Mouse (Mus musculus) heart, postnatal 0 days (tissue): ENCODE measurements at regions not wholly inside any gene's neighbourhood (a gene's known extent, or its start where the extent isn't known, plus 50 kb on each side); places are given as distances from the start of the nearest gene placed in this dataset.

Source experiments
- ATAC-seq: fragments of 200-750 bp; cut with Nextera tagmentation; 2 replicates; pipeline ENCODE4 v1.8.0; 2017; ENCODE audit warnings: low read depth, moderate number of reproducible peaks, moderate library complexity; ENCODE audit not compliant: insufficient read depth
- DNase-seq: peaks from one replicate; pipeline ENCODE4 v3.0.0-alpha.2; 2016; ENCODE audit warnings: low spot score
- H3K27ac ChIP-seq: fragments of 300-500 bp; sonication (generic); 2 replicates; pipeline ENCODE4 v1.5.1; 2014; ENCODE audit warnings: low read depth, mild to moderate bottlenecking
- H3K27me3 ChIP-seq: fragments of 300-500 bp; sonication (generic); 2 replicates; pipeline ENCODE4 v1.6.1; 2014; ENCODE audit warnings: low read length, mixed read lengths; ENCODE audit not compliant: control insufficient read depth, insufficient read depth
- H3K36me3 ChIP-seq: fragments of 300-500 bp; sonication (generic); replicated peaks from 2 replicates; pipeline ENCODE4 v1.6.1; 2014; ENCODE audit warnings: low read length, mixed read lengths; ENCODE audit not compliant: control insufficient read depth, insufficient read depth
- H3K4me1 ChIP-seq: fragments of 300-500 bp; sonication (generic); 2 replicates; pipeline ENCODE4 v1.6.1; 2014; ENCODE audit warnings: antibody characterized with exemption; ENCODE audit not compliant: control insufficient read depth, insufficient read depth
- H3K4me2 ChIP-seq: fragments of 300-500 bp; sonication (generic); 2 replicates; pipeline ENCODE4 v1.6.1; 2014; ENCODE audit warnings: low read depth, mild to moderate bottlenecking, low read length, moderate library complexity
- H3K4me3 ChIP-seq: fragments of 300-500 bp; sonication (generic); 2 replicates; pipeline ENCODE4 v1.5.1; 2014; ENCODE audit warnings: low read depth, low read length
- H3K9ac ChIP-seq: fragments of 300-500 bp; sonication (generic); replicated peaks from 2 replicates; pipeline ENCODE4 v1.6.1; 2014; ENCODE audit warnings: low read depth, low read length, mixed read lengths
- H3K9me3 ChIP-seq: fragments of 300-500 bp; sonication (generic); replicated peaks from 2 replicates; pipeline ENCODE4 v1.6.1; 2016; ENCODE audit warnings: low read length; ENCODE audit not compliant: control insufficient read depth
- CTCF ChIP-seq: IDR thresholded peaks from 2 replicates; pipeline ENCODE4 v1.5.1; 2016; ENCODE audit warnings: antibody characterized with exemption, control low read depth, low read depth
- EP300 ChIP-seq: IDR thresholded peaks from 2 replicates; pipeline ENCODE4 v1.6.1; 2016; ENCODE audit warnings: antibody characterized with exemption, low read depth
- WGBS: fragments of 180-500 bp; shearing (Covaris S2); extraction: QIAGEN DNeasy Blood & Tissue Kit; methylation state at CpG from one replicate; pipeline ENCODE4 v1.1.7; 2014; 5-methylcytosine and 5-hydroxymethylcytosine counted together

- TF ChIP-seq EP300: no peak
- no peak for TF ChIP-seq CTCF
- ATAC-seq (no peak), DNase-seq (no peak)
- H3K27me3 ChIP-seq: 0 out of 2 replicates have a peak, but pooled peaks cover 3% of the 10 kb centered on the region
- H3K9me3 ChIP-seq: no peaks in the 10 kb centered on the region
- no peak overlapping the region for H3K4me3 ChIP-seq
- H3K4me1 ChIP-seq: no peaks in the 10 kb centered on the region
- no peaks in the 10 kb centered on the region for H3K36me3 ChIP-seq
- H3K9ac ChIP-seq: no peak overlapping the region
- 45% methylated on average over 4 of the region's 4 CpGs for WGBS
- no peak overlapping the region for H3K27ac ChIP-seq
- no peak overlapping the region for H3K4me2 ChIP-seq
These were observed 146.3 kb upstream of the Tbx3 start for GRCm38 (mm10) chr5:119524171-119524570.

GRCm38 (mm10) chr5:119525960-119526359 is 144.5 kb upstream of the Tbx3 start:
- no peaks in the 10 kb centered on the region for H3K4me1 ChIP-seq
- no peak overlapping the region for H3K4me2 ChIP-seq
- H3K27me3 ChIP-seq: 0 out of 2 replicates have a peak, but pooled peaks cover 3% of the 10 kb centered on the region
- H3K36me3 ChIP-seq: no peaks in the 10 kb centered on the region
- no peak for DNase-seq
- no peak for TF ChIP-seq EP300
- TF ChIP-seq CTCF: no peak
- H3K4me3 ChIP-seq: no peak overlapping the region
- no peaks in the 10 kb centered on the region for H3K9me3 ChIP-seq
- H3K27ac ChIP-seq: no peak overlapping the region
- no peak for ATAC-seq
- 52% methylated on average over 5 of the region's 5 CpGs for WGBS
- H3K9ac ChIP-seq: no peak overlapping the region

- ATAC-seq (no peak), DNase-seq (no peak)
- Histone ChIP-seq H3K27me3 (0 out of 2 replicates have a peak, but pooled peaks cover 2% of the 10 kb centered on the region), H3K9me3 (no peaks in the 10 kb centered on the region), H3K4me1 (no peaks in the 10 kb centered on the region), H3K4me3 (no peak overlapping the region), H3K36me3 (no peaks in the 10 kb centered on the region), H3K27ac (no peak overlapping the region), H3K4me2 (no peak overlapping the region), H3K9ac (no peak overlapping the region)
- TF ChIP-seq CTCF (no peak), EP300 (no peak)
- WGBS: 64% methylated on average over 8 of the region's 8 CpGs
These were observed 140.5 kb upstream of the Tbx3 start for GRCm38 (mm10) chr5:119530009-119530408.

DNA sequence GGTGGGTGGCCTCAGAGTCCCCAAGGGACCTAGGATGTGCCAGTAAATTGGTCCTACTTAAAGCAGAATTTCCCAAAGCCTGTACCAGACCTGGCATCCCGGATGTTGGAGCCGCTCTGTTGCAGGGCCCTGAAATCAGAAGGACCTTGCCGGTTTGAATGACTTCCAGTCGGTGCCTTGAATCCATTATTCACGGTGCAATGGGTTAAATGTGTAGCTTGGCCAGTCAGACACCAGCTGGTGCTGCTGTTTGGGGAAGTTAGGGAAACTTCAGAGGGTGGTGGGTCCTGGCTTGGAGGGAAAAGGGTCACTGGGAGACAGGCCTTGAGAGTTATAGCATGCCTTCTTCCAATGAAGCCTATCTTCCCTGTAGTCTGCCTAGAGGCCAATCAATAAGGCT is 135.5 kb upstream of the Tbx3 start:
- Histone ChIP-seq H3K4me1 (no peaks in the 10 kb centered on the region), H3K4me2 (no peak overlapping the region), H3K9me3 (no peaks in the 10 kb centered on the region), H3K4me3 (no peak overlapping the region), H3K27me3 (0 out of 2 replicates have a peak, but pooled peaks cover 2% of the 10 kb centered on the region), H3K9ac (no peak overlapping the region), H3K36me3 (no peaks in the 10 kb centered on the region), H3K27ac (no peak overlapping the region)
- DNase-seq (no peak), ATAC-seq (no peak)
- no peak for TF ChIP-seq EP300
- 79% methylated on average over 5 of the region's 5 CpGs for WGBS

- Histone ChIP-seq H3K27me3 (peaks cover 15% of the 10 kb centered on the region; the same call in 1 of the 2 replicates), H3K27ac (no peak overlapping the region), H3K36me3 (no peaks in the 10 kb centered on the region), H3K4me2 (no peak overlapping the region), H3K9ac (no peak overlapping the region), H3K4me1 (no peaks in the 10 kb centered on the region), H3K4me3 (no peak overlapping the region), H3K9me3 (no peaks in the 10 kb centered on the region)
- 82% methylated on average over 11 of the region's 11 CpGs for WGBS
- no peak for ATAC-seq
- TF ChIP-seq EP300 (no peak), CTCF (no peak)
- no peak for DNase-seq
These were observed 127.6 kb upstream of the Tbx3 start for GRCm38 (mm10) chr5:119542836-119543235.

DNA sequence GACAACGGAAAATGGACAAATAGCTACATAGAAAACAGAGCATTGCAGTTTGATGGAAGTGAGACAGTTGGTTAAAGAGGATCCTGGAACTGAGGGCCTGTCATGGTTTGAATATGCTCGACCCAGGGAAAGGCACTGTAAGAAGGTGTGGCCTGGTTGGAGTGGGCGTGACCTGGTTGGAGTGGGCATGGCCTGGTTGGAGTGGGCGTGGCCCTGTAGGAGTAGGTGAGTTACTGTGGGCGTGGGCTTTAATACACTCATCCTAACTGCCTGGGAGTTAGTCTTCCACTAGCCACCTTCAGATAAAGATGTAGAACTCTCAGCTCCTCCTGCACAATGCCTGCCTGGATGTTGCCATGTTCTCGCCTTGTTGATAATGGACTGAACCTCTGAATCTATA is 126.8 kb upstream of the Tbx3 start:
- Histone ChIP-seq H3K36me3 (no peaks in the 10 kb centered on the region), H3K4me3 (no peak overlapping the region), H3K9me3 (no peaks in the 10 kb centered on the region), H3K27ac (no peak overlapping the region), H3K4me2 (no peak overlapping the region), H3K27me3 (peaks cover 19% of the 10 kb centered on the region; the same call in 1 of the 2 replicates), H3K9ac (no peak overlapping the region), H3K4me1 (no peaks in the 10 kb centered on the region)
- no peak for TF ChIP-seq EP300
- no peak for TF ChIP-seq CTCF
- WGBS: 75% methylated on average over 6 of the region's 6 CpGs
- no peak for ATAC-seq
- no peak for DNase-seq
